Mouse (Mus musculus): ENCODE measurements around the gene Mylk4. TPM values are rescaled to one million over a fixed set of nuclear protein-coding genes. Genes with fewer than 3 reads are reported as not detected.
A peak's percentile ranks its signal among the peaks of the same experiment; 100 is the strongest.

Gene Mylk4
- polyA plus RNA-seq, 1 experiment from 2014 or later = not detected

DNA sequence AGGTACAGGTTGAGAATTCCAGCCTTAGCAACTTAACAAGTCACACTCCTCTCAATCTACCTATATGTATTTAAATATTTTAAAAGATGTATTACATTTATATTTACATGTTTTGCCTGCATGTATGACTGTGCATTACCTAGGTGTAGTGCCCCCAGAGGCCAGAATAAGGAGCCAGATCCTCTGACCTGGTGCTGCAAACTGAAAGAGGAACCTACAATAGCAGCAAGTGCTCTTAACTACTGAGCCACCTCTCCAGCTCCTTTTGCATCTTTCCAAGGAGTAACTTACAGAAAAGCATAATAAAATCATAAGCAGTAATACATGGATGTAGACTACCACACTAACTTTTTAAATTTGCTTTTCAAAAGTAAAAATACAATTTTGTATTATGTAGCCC, 17.1 kb upstream of the Mylk4 start:
- H3K27me3 ChIP-seq (ENCODE audit: insufficient read depth, low read length) = no peaks in the 10 kb centered on the region
- H3K9ac ChIP-seq (replicated peaks) = peak overlapping the region; percentile 35; the same call in 1 of the 2 replicates
- no peaks in the 10 kb centered on the region for H3K36me3 ChIP-seq (replicated peaks; ENCODE audit: insufficient read depth, low read length)
- peak overlapping the region; percentile 82 for H3K4me3 ChIP-seq (ENCODE audit: low read depth, low read length)
- no peak for ATAC-seq
- peak overlapping the region; percentile 86 for H3K4me2 ChIP-seq (ENCODE audit: low read depth, low read length)
- peak overlapping the region; percentile 65; the same call in 1 of the 2 replicates for H3K27ac ChIP-seq (ENCODE audit: low read depth)
- H3K4me1 ChIP-seq (ENCODE audit: insufficient read depth) = peaks cover 21% of the 10 kb centered on the region
- peak; percentile 56 for TF ChIP-seq CTCF (IDR thresholded peaks at IDR 0.05; ENCODE audit: low read depth)
- TF ChIP-seq EP300 (IDR thresholded peaks at IDR 0.05; ENCODE audit: low read depth) = no peak
- no peaks in the 10 kb centered on the region for H3K9me3 ChIP-seq (ENCODE audit: low read length)
- DNase-seq = peak; percentile 32

- H3K9me3 ChIP-seq (ENCODE audit: low read length) = no peaks in the 10 kb centered on the region
- H3K4me3 ChIP-seq (ENCODE audit: low read depth, low read length) = no peak overlapping the region
- no peak overlapping the region for H3K9ac ChIP-seq (replicated peaks)
- WGBS (ENCODE audit: insufficient replicate concordance) = 65% methylated on average over 2 of the region's 2 CpGs
- no peaks in the 10 kb centered on the region for H3K36me3 ChIP-seq (replicated peaks; ENCODE audit: insufficient read depth, low read length)
- ATAC-seq = no peak
- H3K4me2 ChIP-seq (ENCODE audit: low read depth, low read length) = no peak overlapping the region
- DNase-seq = no peak
- H3K4me1 ChIP-seq (ENCODE audit: insufficient read depth) = peaks cover 21% of the 10 kb centered on the region
- no peak overlapping the region for H3K27ac ChIP-seq (ENCODE audit: low read depth)
- TF ChIP-seq EP300 (IDR thresholded peaks at IDR 0.05; ENCODE audit: low read depth) = no peak
- peak; percentile 43 for TF ChIP-seq CTCF (IDR thresholded peaks at IDR 0.05; ENCODE audit: low read depth)
- no peaks in the 10 kb centered on the region for H3K27me3 ChIP-seq (ENCODE audit: insufficient read depth, low read length)
These were observed 15.4 kb upstream of the Mylk4 start for GRCm38 (mm10) chr13:32799131-32799530.

- Histone ChIP-seq H3K36me3 (replicated peaks; ENCODE audit: insufficient read depth, low read length) (no peaks in the 10 kb centered on the region), H3K4me3 (ENCODE audit: low read depth, low read length) (no peak overlapping the region), H3K4me2 (ENCODE audit: low read depth, low read length) (no peak overlapping the region), H3K4me1 (ENCODE audit: insufficient read depth) (peaks cover 5% of the 10 kb centered on the region; the same call in 1 of the 2 replicates), H3K27ac (ENCODE audit: low read depth) (no peak overlapping the region), H3K9ac (replicated peaks) (no peak overlapping the region), H3K9me3 (ENCODE audit: low read length) (no peaks in the 10 kb centered on the region), H3K27me3 (ENCODE audit: insufficient read depth, low read length) (no peaks in the 10 kb centered on the region)
- no peak for TF ChIP-seq EP300 (IDR thresholded peaks at IDR 0.05; ENCODE audit: low read depth)
- TF ChIP-seq CTCF (IDR thresholded peaks at IDR 0.05; ENCODE audit: low read depth) = peak; percentile 22
- DNase-seq (no peak), ATAC-seq (no peak)
- WGBS (ENCODE audit: insufficient replicate concordance) = 88% methylated on average over 1 of the region's 1 CpGs
These were observed 13.3 kb upstream of the Mylk4 start for GRCm38 (mm10) chr13:32797085-32797484.

DNA sequence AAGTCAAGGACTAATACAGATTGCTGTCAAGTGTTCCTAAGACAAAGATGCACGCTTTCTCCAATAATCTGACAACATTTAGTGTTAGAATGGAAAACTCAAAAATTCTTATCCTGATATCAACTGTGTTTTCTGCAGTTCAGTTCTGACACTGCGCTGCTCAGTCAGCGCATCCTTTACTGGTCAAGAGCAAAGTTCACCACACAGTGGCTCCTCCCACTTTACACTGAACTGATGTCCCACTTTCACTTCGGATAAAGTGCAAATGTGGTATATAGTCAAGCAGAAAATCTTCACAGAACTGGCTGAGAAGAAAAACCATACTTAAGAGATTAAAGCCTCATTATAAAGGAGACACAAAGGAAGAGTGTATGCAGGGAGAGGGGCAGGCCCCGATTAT, 11.4 kb upstream of the Mylk4 start:
- H3K36me3 ChIP-seq (replicated peaks; ENCODE audit: insufficient read depth, low read length) = no peaks in the 10 kb centered on the region
- no peaks in the 10 kb centered on the region for H3K9me3 ChIP-seq (ENCODE audit: low read length)
- WGBS (ENCODE audit: insufficient replicate concordance) = 71% methylated on average over 5 of the region's 5 CpGs
- ATAC-seq = peak; percentile 62
- no peak overlapping the region for H3K4me3 ChIP-seq (ENCODE audit: low read depth, low read length)
- H3K27ac ChIP-seq (ENCODE audit: low read depth) = no peak overlapping the region
- no peaks in the 10 kb centered on the region for H3K27me3 ChIP-seq (ENCODE audit: insufficient read depth, low read length)
- no peak for DNase-seq
- no peak overlapping the region for H3K9ac ChIP-seq (replicated peaks)
- no peak overlapping the region for H3K4me2 ChIP-seq (ENCODE audit: low read depth, low read length)
- no peak for TF ChIP-seq EP300 (IDR thresholded peaks at IDR 0.05; ENCODE audit: low read depth)
- no peak for TF ChIP-seq CTCF (IDR thresholded peaks at IDR 0.05; ENCODE audit: low read depth)
- H3K4me1 ChIP-seq (ENCODE audit: insufficient read depth) = no peaks in the 10 kb centered on the region

DNA sequence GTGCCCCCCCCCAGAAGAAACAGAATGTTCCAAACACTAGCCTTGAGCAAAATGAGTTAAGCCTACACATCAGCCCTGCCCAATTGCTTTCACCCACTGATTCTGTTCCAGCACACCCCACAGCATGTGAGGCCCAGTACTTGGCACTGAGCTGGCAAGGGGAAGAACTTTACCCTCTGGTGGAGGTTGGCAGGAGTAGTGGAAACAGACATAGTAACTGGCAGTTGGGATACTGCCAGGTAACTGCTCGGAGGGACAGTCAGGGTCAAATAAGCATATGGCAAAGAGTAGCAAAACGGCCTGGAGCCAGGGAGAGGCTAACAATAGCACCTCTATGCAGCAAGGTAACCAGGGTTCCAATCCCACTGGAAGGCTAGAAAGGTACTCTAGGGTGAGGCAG, 10.9 kb upstream of the Mylk4 start:
- Histone ChIP-seq H3K4me2 (ENCODE audit: low read depth, low read length) (no peak overlapping the region), H3K4me1 (ENCODE audit: insufficient read depth) (no peaks in the 10 kb centered on the region), H3K36me3 (replicated peaks; ENCODE audit: insufficient read depth, low read length) (no peaks in the 10 kb centered on the region), H3K9ac (replicated peaks) (no peak overlapping the region), H3K9me3 (ENCODE audit: low read length) (no peaks in the 10 kb centered on the region), H3K27ac (ENCODE audit: low read depth) (no peak overlapping the region), H3K4me3 (ENCODE audit: low read depth, low read length) (no peak overlapping the region), H3K27me3 (ENCODE audit: insufficient read depth, low read length) (no peaks in the 10 kb centered on the region)
- ATAC-seq = 0 out of 2 replicates have a peak, but pooled peaks have one; percentile 21
- 66% methylated on average over 2 of the region's 2 CpGs for WGBS (ENCODE audit: insufficient replicate concordance)
- TF ChIP-seq EP300 (IDR thresholded peaks at IDR 0.05; ENCODE audit: low read depth) (no peak), CTCF (IDR thresholded peaks at IDR 0.05; ENCODE audit: low read depth) (no peak)
- DNase-seq = no peak

GRCm38 (mm10) chr13:32789781-32790180, 6.0 kb upstream of the Mylk4 start:
- Histone ChIP-seq H3K9ac (replicated peaks) (no peak overlapping the region), H3K27me3 (ENCODE audit: insufficient read depth, low read length) (no peaks in the 10 kb centered on the region), H3K4me3 (ENCODE audit: low read depth, low read length) (no peak overlapping the region), H3K27ac (ENCODE audit: low read depth) (no peak overlapping the region), H3K36me3 (replicated peaks; ENCODE audit: insufficient read depth, low read length) (no peaks in the 10 kb centered on the region), H3K4me1 (ENCODE audit: insufficient read depth) (no peaks in the 10 kb centered on the region), H3K9me3 (ENCODE audit: low read length) (no peaks in the 10 kb centered on the region), H3K4me2 (ENCODE audit: low read depth, low read length) (no peak overlapping the region)
- 70% methylated on average over 4 of the region's 4 CpGs for WGBS (ENCODE audit: insufficient replicate concordance)
- DNase-seq (no peak), ATAC-seq (no peak)
- TF ChIP-seq EP300 (IDR thresholded peaks at IDR 0.05; ENCODE audit: low read depth) (no peak), CTCF (IDR thresholded peaks at IDR 0.05; ENCODE audit: low read depth) (no peak)

GRCm38 (mm10) chr13:32787584-32787983, 3.8 kb upstream of the Mylk4 start:
- DNase-seq (no peak), ATAC-seq (no peak)
- Histone ChIP-seq H3K9ac (replicated peaks) (no peak overlapping the region), H3K9me3 (ENCODE audit: low read length) (no peaks in the 10 kb centered on the region), H3K4me1 (ENCODE audit: insufficient read depth) (no peaks in the 10 kb centered on the region), H3K27ac (ENCODE audit: low read depth) (no peak overlapping the region), H3K4me3 (ENCODE audit: low read depth, low read length) (no peak overlapping the region), H3K36me3 (replicated peaks; ENCODE audit: insufficient read depth, low read length) (no peaks in the 10 kb centered on the region), H3K27me3 (ENCODE audit: insufficient read depth, low read length) (no peaks in the 10 kb centered on the region), H3K4me2 (ENCODE audit: low read depth, low read length) (no peak overlapping the region)
- 63% methylated on average over 2 of the region's 2 CpGs for WGBS (ENCODE audit: insufficient replicate concordance)
- TF ChIP-seq EP300 (IDR thresholded peaks at IDR 0.05; ENCODE audit: low read depth) (no peak), CTCF (IDR thresholded peaks at IDR 0.05; ENCODE audit: low read depth) (no peak)
